Mouse (Mus musculus): ENCODE measurements around the gene Gja8. TPM values are rescaled to one million over a fixed set of nuclear protein-coding genes. Genes with fewer than 3 reads are reported as not detected.

Gja8 gene
- total and polyA plus RNA-seq, 2 experiments from 2014 or later, result 0.05 TPM

- no peak overlapping the region for H3K4me3 ChIP-seq (ENCODE audit: low read depth, low read length)
- no peaks in the 10 kb centered on the region for H3K27me3 ChIP-seq (ENCODE audit: insufficient read depth, low read length)
- no peak overlapping the region for H3K27ac ChIP-seq (ENCODE audit: low read depth, low read length)
- H3K4me2 ChIP-seq (ENCODE audit: low read depth, low read length, poor library complexity, severe bottlenecking), result no peak overlapping the region
- H3K36me3 ChIP-seq (ENCODE audit: insufficient read depth, low read length), result no peaks in the 10 kb centered on the region
- no peak for DNase-seq (ENCODE audit: low spot score)
- no peak overlapping the region for H3K9ac ChIP-seq (replicated peaks; ENCODE audit: low read length, poor library complexity, severe bottlenecking)
- no peak for ATAC-seq (ENCODE audit: low FRiP score)
- H3K9me3 ChIP-seq (ENCODE audit: low read length), result no peaks in the 10 kb centered on the region
- H3K4me1 ChIP-seq (ENCODE audit: insufficient read depth, low read length), result no peaks in the 10 kb centered on the region
- 81% methylated on average over 4 of the region's 4 CpGs for WGBS
- TF ChIP-seq CTCF (IDR thresholded peaks at IDR 0.05), result no peak
These were observed 1.2 kb downstream of the Gja8 start for GRCm38 (mm10) chr3:96924631-96925030.

- Histone ChIP-seq H3K9me3 (ENCODE audit: low read length) (no peaks in the 10 kb centered on the region), H3K4me2 (ENCODE audit: low read depth, low read length, poor library complexity, severe bottlenecking) (no peak overlapping the region), H3K4me1 (ENCODE audit: insufficient read depth, low read length) (no peaks in the 10 kb centered on the region), H3K9ac (replicated peaks; ENCODE audit: low read length, poor library complexity, severe bottlenecking) (no peak overlapping the region), H3K27me3 (ENCODE audit: insufficient read depth, low read length) (no peaks in the 10 kb centered on the region), H3K27ac (ENCODE audit: low read depth, low read length) (no peak overlapping the region), H3K36me3 (ENCODE audit: insufficient read depth, low read length) (no peaks in the 10 kb centered on the region), H3K4me3 (ENCODE audit: low read depth, low read length) (no peak overlapping the region)
- ATAC-seq (ENCODE audit: low FRiP score) (no peak), DNase-seq (ENCODE audit: low spot score) (no peak)
- TF ChIP-seq CTCF (IDR thresholded peaks at IDR 0.05), result no peak
- 77% methylated on average over 7 of the region's 7 CpGs for WGBS
These were observed 4.8 kb downstream of the Gja8 start for GRCm38 (mm10) chr3:96920991-96921390.

- WGBS, result 44% methylated on average over 9 of the region's 9 CpGs
- DNase-seq (ENCODE audit: low spot score) (no peak), ATAC-seq (ENCODE audit: low FRiP score) (no peak)
- Histone ChIP-seq H3K4me2 (ENCODE audit: low read depth, low read length, poor library complexity, severe bottlenecking) (peak overlapping the region; percentile 67), H3K4me1 (ENCODE audit: insufficient read depth, low read length) (no peaks in the 10 kb centered on the region), H3K27ac (ENCODE audit: low read depth, low read length) (no peak overlapping the region), H3K27me3 (ENCODE audit: insufficient read depth, low read length) (peaks cover 5% of the 10 kb centered on the region; the same call in 1 of the 2 replicates), H3K9me3 (ENCODE audit: low read length) (no peaks in the 10 kb centered on the region), H3K36me3 (ENCODE audit: insufficient read depth, low read length) (no peaks in the 10 kb centered on the region), H3K4me3 (ENCODE audit: low read depth, low read length) (peak overlapping the region; percentile 76), H3K9ac (replicated peaks; ENCODE audit: low read length, poor library complexity, severe bottlenecking) (peak overlapping the region; percentile 37; the same call in 1 of the 2 replicates)
- TF ChIP-seq CTCF (IDR thresholded peaks at IDR 0.05), result no peak
These were observed 20.2 kb downstream of the Gja8 start for GRCm38 (mm10) chr3:96905592-96905991.

GRCm38 (mm10) chr3:96904851-96905541 is 20.8 kb downstream of the Gja8 start, which contains the start of gene Gpr89:
TSS of gene Gpr89 (minus strand) at chr3:96905346.
- no peak for TF ChIP-seq CTCF (IDR thresholded peaks at IDR 0.05)
- no peaks in the 10 kb centered on the region for H3K4me1 ChIP-seq (ENCODE audit: insufficient read depth, low read length)
- no peaks in the 10 kb centered on the region for H3K9me3 ChIP-seq (ENCODE audit: low read length)
- under 1% methylated on average over 40 of the region's 40 CpGs for WGBS
- H3K27me3 ChIP-seq (ENCODE audit: insufficient read depth, low read length), result peaks cover 5% of the 10 kb centered on the region; the same call in 1 of the 2 replicates
- H3K36me3 ChIP-seq (ENCODE audit: insufficient read depth, low read length), result no peaks in the 10 kb centered on the region
- H3K27ac ChIP-seq (ENCODE audit: low read depth, low read length), result peak within 1 kb of the TSS; percentile 72
- peak within 1 kb of the TSS; percentile 76 for H3K4me3 ChIP-seq (ENCODE audit: low read depth, low read length)
- peak within 1 kb of the TSS; percentile 93 for H3K9ac ChIP-seq (replicated peaks; ENCODE audit: low read length, poor library complexity, severe bottlenecking)
- ATAC-seq (ENCODE audit: low FRiP score), result peak; percentile 96
- DNase-seq (ENCODE audit: low spot score), result peak; percentile 95
- peak within 1 kb of the TSS; percentile 67 for H3K4me2 ChIP-seq (ENCODE audit: low read depth, low read length, poor library complexity, severe bottlenecking)

- peak within 1 kb of the TSS; percentile 67 for H3K4me2 ChIP-seq (ENCODE audit: low read depth, low read length, poor library complexity, severe bottlenecking)
- peak; percentile 4; the same call in 1 of the 2 replicates for ATAC-seq (ENCODE audit: low FRiP score)
- H3K4me1 ChIP-seq (ENCODE audit: insufficient read depth, low read length), result no peaks in the 10 kb centered on the region
- no peaks in the 10 kb centered on the region for H3K36me3 ChIP-seq (ENCODE audit: insufficient read depth, low read length)
- WGBS, result 12% methylated on average over 14 of the region's 14 CpGs
- H3K9me3 ChIP-seq (ENCODE audit: low read length), result no peaks in the 10 kb centered on the region
- peak within 1 kb of the TSS; percentile 72 for H3K27ac ChIP-seq (ENCODE audit: low read depth, low read length)
- peaks cover 5% of the 10 kb centered on the region; the same call in 1 of the 2 replicates for H3K27me3 ChIP-seq (ENCODE audit: insufficient read depth, low read length)
- DNase-seq (ENCODE audit: low spot score), result no peak
- TF ChIP-seq CTCF (IDR thresholded peaks at IDR 0.05), result no peak
- H3K4me3 ChIP-seq (ENCODE audit: low read depth, low read length), result peak within 1 kb of the TSS; percentile 76
- H3K9ac ChIP-seq (replicated peaks; ENCODE audit: low read length, poor library complexity, severe bottlenecking), result peak within 1 kb of the TSS; percentile 93
These were observed 21.4 kb downstream of the Gja8 start, which contains the start of gene Gja5 for GRCm38 (mm10) chr3:96904393-96904792. TSS of gene Gja5 (plus strand) at chr3:96904693.

GRCm38 (mm10) chr3:96902336-96902999 is 23.4 kb downstream of the Gja8 start:
- WGBS, result 90% methylated on average over 4 of the region's 4 CpGs

More at GRCm38 (mm10) chr3:96902336-96902999, 23.4 kb downstream of the Gja8 start:
- Histone ChIP-seq H3K27ac (ENCODE audit: low read depth, low read length) (no peak overlapping the region), H3K4me3 (ENCODE audit: low read depth, low read length) (no peak overlapping the region), H3K27me3 (ENCODE audit: insufficient read depth, low read length) (no peaks in the 10 kb centered on the region), H3K4me1 (ENCODE audit: insufficient read depth, low read length) (no peaks in the 10 kb centered on the region), H3K4me2 (ENCODE audit: low read depth, low read length, poor library complexity, severe bottlenecking) (no peak overlapping the region), H3K36me3 (ENCODE audit: insufficient read depth, low read length) (peaks cover 5% of the 10 kb centered on the region), H3K9ac (replicated peaks; ENCODE audit: low read length, poor library complexity, severe bottlenecking) (no peak overlapping the region), H3K9me3 (ENCODE audit: low read length) (no peaks in the 10 kb centered on the region)
- DNase-seq (ENCODE audit: low spot score) (no peak), ATAC-seq (ENCODE audit: low FRiP score) (no peak)
- TF ChIP-seq CTCF (IDR thresholded peaks at IDR 0.05), result no peak
